Mouse (Mus musculus) intestine, embryonic 16.5 days (tissue): ENCODE measurements around the gene Plekhg1. TPM values are rescaled to one million over a fixed set of nuclear protein-coding genes. Genes with fewer than 3 reads are reported as not detected.

Source experiments
- ATAC-seq: fragments of 200-750 bp; cut with Nextera tagmentation; 2 replicates; pipeline ENCODE4 v1.8.0; 2017; ENCODE audit warnings: moderate TSS enrichment, moderate library complexity
- H3K27ac ChIP-seq: fragments of 300-500 bp; sonication (generic); 2 replicates; pipeline ENCODE4 v1.5.1; 2014; ENCODE audit warnings: mild to moderate bottlenecking, low read length
- H3K27me3 ChIP-seq: fragments of 300-500 bp; sonication (generic); replicated peaks from 2 replicates; pipeline ENCODE4 v1.6.1; 2014; ENCODE audit warnings: low read length, control low read depth, mixed read lengths; ENCODE audit not compliant: control insufficient read depth, insufficient read depth
- H3K36me3 ChIP-seq: fragments of 300-500 bp; sonication (generic); 2 replicates; pipeline ENCODE4 v1.6.1; 2014; ENCODE audit warnings: low read length, control low read depth; ENCODE audit not compliant: control insufficient read depth, insufficient read depth
- H3K4me1 ChIP-seq: fragments of 300-500 bp; sonication (generic); 2 replicates; pipeline ENCODE4 v1.6.1; 2014; ENCODE audit warnings: low read length, control low read depth, mixed read lengths; ENCODE audit not compliant: control insufficient read depth, insufficient read depth
- H3K4me2 ChIP-seq: fragments of 300-500 bp; sonication (generic); 2 replicates; pipeline ENCODE4 v1.6.1; 2014; ENCODE audit warnings: low read depth, low read length, control low read depth
- H3K4me3 ChIP-seq: fragments of 300-500 bp; sonication (generic); 2 replicates; pipeline ENCODE4 v1.5.1; 2014; ENCODE audit warnings: mild to moderate bottlenecking, low read length
- H3K9ac ChIP-seq: fragments of 300-500 bp; sonication (generic); 2 replicates; pipeline ENCODE4 v1.6.1; 2014; ENCODE audit warnings: low read depth, low read length
- H3K9me3 ChIP-seq: fragments of 300-500 bp; sonication (generic); 2 replicates; pipeline ENCODE4 v1.6.1; 2016; ENCODE audit warnings: low read length, control low read depth; ENCODE audit not compliant: control insufficient read depth
- WGBS: fragments of 180-500 bp; shearing (Covaris S2); extraction: QIAGEN DNeasy Blood & Tissue Kit; methylation state at CpG from one replicate; pipeline ENCODE4 v1.1.7; 2014; 5-methylcytosine and 5-hydroxymethylcytosine counted together
- polyA plus RNA-seq: library from polyadenylated mRNA; unstranded; fragments of >200 nt; fragmentation: Nextera tagmentation; extraction: Ambion mirVana; gene quantifications from 2 replicates; pipeline ENCODE4 v1.2.1, GENCODE M21; 2015

Plekhg1 gene
- polyA plus RNA-seq, 1 experiment from 2014 or later, result 5.7 TPM

GRCm38 (mm10) chr10:3888510-3888909 lies 148.3 kb downstream of the Plekhg1 start:
- Histone ChIP-seq H3K9ac (no peak overlapping the region), H3K27me3 (no peaks in the 10 kb centered on the region), H3K36me3 (no peaks in the 10 kb centered on the region), H3K9me3 (no peaks in the 10 kb centered on the region), H3K4me2 (no peak overlapping the region), H3K4me3 (no peak overlapping the region), H3K27ac (no peak overlapping the region), H3K4me1 (peaks cover 4% of the 10 kb centered on the region)
- WGBS, result 76% methylated on average over 4 of the region's 4 CpGs
- no peak for ATAC-seq

- no peaks in the 10 kb centered on the region for H3K9me3 ChIP-seq
- 50% methylated on average over 3 of the region's 3 CpGs for WGBS
- no peak overlapping the region for H3K27ac ChIP-seq
- H3K4me1 ChIP-seq, result peaks cover 12% of the 10 kb centered on the region
- H3K27me3 ChIP-seq, result no peaks in the 10 kb centered on the region
- no peak for ATAC-seq
- no peak overlapping the region for H3K4me3 ChIP-seq
- H3K9ac ChIP-seq, result no peak overlapping the region
- no peak overlapping the region for H3K4me2 ChIP-seq
- no peaks in the 10 kb centered on the region for H3K36me3 ChIP-seq
Observed at GRCm38 (mm10) chr10:3891381-3892263, 151.5 kb downstream of the Plekhg1 start.

- Histone ChIP-seq H3K9me3 (no peaks in the 10 kb centered on the region), H3K27me3 (no peaks in the 10 kb centered on the region), H3K4me2 (no peak overlapping the region), H3K9ac (no peak overlapping the region), H3K4me3 (no peak overlapping the region), H3K36me3 (no peaks in the 10 kb centered on the region), H3K27ac (no peak overlapping the region), H3K4me1 (peaks cover 12% of the 10 kb centered on the region)
- ATAC-seq, result no peak
- WGBS, result 60% methylated on average over 3 of the region's 3 CpGs
Observed at GRCm38 (mm10) chr10:3892368-3892767, 152.2 kb downstream of the Plekhg1 start.

- no peaks in the 10 kb centered on the region for H3K9me3 ChIP-seq
- no peak overlapping the region for H3K4me2 ChIP-seq
- ATAC-seq, result no peak
- WGBS, result 43% methylated on average over 3 of the region's 3 CpGs
- no peak overlapping the region for H3K9ac ChIP-seq
- no peaks in the 10 kb centered on the region for H3K27me3 ChIP-seq
- no peak overlapping the region for H3K4me3 ChIP-seq
- no peak overlapping the region for H3K27ac ChIP-seq
- H3K36me3 ChIP-seq, result no peaks in the 10 kb centered on the region
- peaks cover 8% of the 10 kb centered on the region; the same call in 1 of the 2 replicates for H3K4me1 ChIP-seq
Observed at GRCm38 (mm10) chr10:3898068-3898467, 157.9 kb downstream of the Plekhg1 start.

GRCm38 (mm10) chr10:3900416-3900956 lies 160.3 kb downstream of the Plekhg1 start:
- H3K9me3 ChIP-seq, result no peaks in the 10 kb centered on the region
- H3K27me3 ChIP-seq, result no peaks in the 10 kb centered on the region
- no peak overlapping the region for H3K27ac ChIP-seq
- no peaks in the 10 kb centered on the region for H3K36me3 ChIP-seq
- WGBS, result 82% methylated on average over 11 of the region's 11 CpGs
- H3K4me2 ChIP-seq, result no peak overlapping the region
- ATAC-seq, result no peak
- H3K4me3 ChIP-seq, result no peak overlapping the region
- no peak overlapping the region for H3K9ac ChIP-seq
- no peaks in the 10 kb centered on the region for H3K4me1 ChIP-seq

- 91% methylated on average over 3 of the region's 3 CpGs for WGBS
Observed at GRCm38 (mm10) chr10:3905747-3906146, 165.6 kb downstream of the Plekhg1 start.

GRCm38 (mm10) chr10:3914104-3914503 lies 173.9 kb downstream of the Plekhg1 start:
- no peaks in the 10 kb centered on the region for H3K27me3 ChIP-seq
- 54% methylated on average over 5 of the region's 5 CpGs for WGBS

More at GRCm38 (mm10) chr10:3905747-3906146, 165.6 kb downstream of the Plekhg1 start:
- no peak overlapping the region for H3K4me2 ChIP-seq
- no peaks in the 10 kb centered on the region for H3K4me1 ChIP-seq
- no peaks in the 10 kb centered on the region for H3K27me3 ChIP-seq
- no peak overlapping the region for H3K4me3 ChIP-seq
- H3K9me3 ChIP-seq, result no peaks in the 10 kb centered on the region
- no peak overlapping the region for H3K27ac ChIP-seq
- H3K36me3 ChIP-seq, result no peaks in the 10 kb centered on the region
- no peak overlapping the region for H3K9ac ChIP-seq
- no peak for ATAC-seq

GRCm38 (mm10) chr10:3920368-3921152 lies 180.4 kb downstream of the Plekhg1 start:
- 72% methylated on average over 20 of the region's 20 CpGs for WGBS
- Histone ChIP-seq H3K9me3 (no peaks in the 10 kb centered on the region), H3K4me2 (no peak overlapping the region), H3K27ac (no peak overlapping the region), H3K27me3 (no peaks in the 10 kb centered on the region), H3K9ac (no peak overlapping the region), H3K4me3 (no peak overlapping the region), H3K4me1 (no peaks in the 10 kb centered on the region), H3K36me3 (no peaks in the 10 kb centered on the region)
- ATAC-seq, result no peak

More at GRCm38 (mm10) chr10:3914104-3914503, 173.9 kb downstream of the Plekhg1 start:
- Histone ChIP-seq H3K36me3 (no peaks in the 10 kb centered on the region), H3K4me1 (no peaks in the 10 kb centered on the region), H3K4me3 (no peak overlapping the region), H3K9ac (no peak overlapping the region), H3K4me2 (no peak overlapping the region), H3K27ac (no peak overlapping the region), H3K9me3 (no peaks in the 10 kb centered on the region)
- no peak for ATAC-seq

GRCm38 (mm10) chr10:3928008-3928545 lies 187.9 kb downstream of the Plekhg1 start:
- Histone ChIP-seq H3K27me3 (no peaks in the 10 kb centered on the region), H3K27ac (no peak overlapping the region), H3K9ac (no peak overlapping the region), H3K4me2 (no peak overlapping the region), H3K4me3 (no peak overlapping the region), H3K9me3 (no peaks in the 10 kb centered on the region), H3K36me3 (no peaks in the 10 kb centered on the region), H3K4me1 (no peaks in the 10 kb centered on the region)
- WGBS, result 67% methylated on average over 4 of the region's 4 CpGs
- ATAC-seq, result no peak
